Mouse (Mus musculus) spleen, adult 12 weeks (tissue): ENCODE data around the gene Tnp1.

Experiments used
- DNase-seq: peaks from one replicate; pipeline ENCODE4 v3.0.0; 2022; ENCODE audit warnings: low spot score

Gene Tnp1

GRCm38 (mm10) chr1:73004890-73005289 lies 10.8 kb downstream of the Tnp1 start:
- no peak for DNase-seq

GRCm38 (mm10) chr1:73002637-73003036 lies 13.1 kb downstream of the Tnp1 start:
- DNase-seq: no peak

- no peak for DNase-seq
These were observed 13.7 kb downstream of the Tnp1 start for GRCm38 (mm10) chr1:73001961-73002360.

- DNase-seq: no peak
These were observed 20.8 kb downstream of the Tnp1 start for GRCm38 (mm10) chr1:72994751-72995528.

GRCm38 (mm10) chr1:72992944-72993464 lies 22.7 kb downstream of the Tnp1 start:
- no peak for DNase-seq

- DNase-seq: no peak
These were observed 23.5 kb downstream of the Tnp1 start for GRCm38 (mm10) chr1:72992209-72992608.

- no peak for DNase-seq
These were observed 26.8 kb downstream of the Tnp1 start for GRCm38 (mm10) chr1:72988904-72989303.

- no peak for DNase-seq
These were observed 29.0 kb downstream of the Tnp1 start for GRCm38 (mm10) chr1:72986715-72987114.

- DNase-seq: no peak
These were observed 36.8 kb downstream of the Tnp1 start for GRCm38 (mm10) chr1:72978956-72979355.

- DNase-seq: no peak
These were observed 41.5 kb downstream of the Tnp1 start for GRCm38 (mm10) chr1:72974226-72974625.

- no peak for DNase-seq
These were observed 45.2 kb downstream of the Tnp1 start for GRCm38 (mm10) chr1:72970461-72970860.

- no peak for DNase-seq
These were observed 46.4 kb downstream of the Tnp1 start for GRCm38 (mm10) chr1:72969113-72969812.

GRCm38 (mm10) chr1:72966423-72966822 lies 49.3 kb downstream of the Tnp1 start:
- no peak for DNase-seq
